Mouse (Mus musculus): Measurements from ENCODE around the gene Zfp938.

Gene Zfp938

GRCm38 (mm10) chr10:82240742-82241400 is at the start of gene Zfp938:
Gene Zfp938, minus strand, starts transcription at chr10:82241280.
- peak; percentile 77 for DNase-seq (ENCODE audit: extremely low spot score, low spot score)

DNA sequence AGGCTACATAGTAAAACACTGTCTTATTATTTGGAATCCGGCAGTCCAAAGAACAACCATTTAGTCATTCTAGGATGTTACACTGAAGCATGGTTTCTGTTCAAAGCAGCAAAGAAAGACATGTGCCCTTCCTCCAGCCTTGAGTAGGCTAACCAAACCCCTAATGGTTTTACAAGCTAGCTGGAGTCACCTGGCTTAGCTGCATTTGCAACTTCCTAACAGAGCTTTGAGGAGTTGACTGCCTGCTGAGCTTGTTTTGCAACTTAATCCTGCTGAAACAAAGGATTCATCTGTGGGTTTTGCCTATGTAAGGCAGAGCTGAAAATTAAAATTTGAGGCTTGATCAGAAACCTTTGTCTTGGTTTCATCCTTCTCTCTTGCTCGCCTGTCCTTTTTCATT is 16.3 kb upstream of the Zfp938 start:
- no peak for DNase-seq (ENCODE audit: extremely low spot score, low spot score)

- DNase-seq (ENCODE audit: extremely low spot score, low spot score) = no peak
These were observed 3.9 kb upstream of the Zfp938 start for GRCm38 (mm10) chr10:82245021-82245420.

- no peak for DNase-seq (ENCODE audit: extremely low spot score, low spot score)
These were observed 315 bp upstream of the Zfp938 start for GRCm38 (mm10) chr10:82241401-82241788.

GRCm38 (mm10) chr10:82178257-82179064 is 62.6 kb downstream of the Zfp938 start:
- DNase-seq (ENCODE audit: extremely low spot score, low spot score) = peak; percentile 87
